Mouse (Mus musculus) erythroblast, embryonic 14.5 days (primary cell): ENCODE results near the gene Cd2bp2.

Experiments used
- GATA1 ChIP-seq: IDR thresholded peaks from 2 replicates; pipeline ENCODE4 v1.6.1; 2012; ENCODE audit warnings: low read length, inconsistent platforms, mixed read lengths
- TAL1 ChIP-seq: IDR thresholded peaks from 3 replicates; pipeline ENCODE4 v1.6.1; 2012; ENCODE audit warnings: low read length, inconsistent platforms, mixed read lengths

DNA sequence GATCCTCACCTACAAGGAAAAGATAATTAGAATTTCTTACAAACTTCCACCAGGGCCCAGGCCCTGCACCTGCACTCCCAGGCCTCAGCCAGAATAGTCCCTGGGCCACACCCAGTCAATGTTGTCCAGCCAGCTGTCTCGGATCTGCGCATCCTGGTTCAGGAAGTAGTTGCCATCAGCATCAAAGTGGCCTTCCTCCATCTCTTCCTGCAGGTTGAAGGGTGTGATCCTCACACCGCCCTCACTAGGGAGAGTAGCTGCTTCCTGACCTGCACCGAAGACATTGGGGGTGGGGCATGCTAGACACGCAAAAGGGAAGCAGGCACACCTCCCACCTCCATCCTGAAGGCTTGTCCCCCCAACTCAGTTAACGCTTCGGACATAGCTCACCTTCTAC lies 1.2 kb downstream of the Cd2bp2 start:
- TF ChIP-seq GATA1: no peak
- TF ChIP-seq TAL1: no peak
